Mouse (Mus musculus): Measurements from ENCODE around the gene Clps. TPM values are rescaled to one million over a fixed set of nuclear protein-coding genes. Genes with fewer than 3 reads are reported as not detected.

The Clps gene
- 0.83 TPM for polyA plus RNA-seq (2014; fragmentation: Illumina TruSeq; extraction: RNeasy Lipid Tissue Mini Kit (QIAGEN cat#74804); ENCODE audit: low read depth, low replicate concordance)

GRCm38 (mm10) chr17:28560598-28560997 is at the start of gene Clps:
TSS of gene Clps (minus strand) at chr17:28560766.

GRCm38 (mm10) chr17:28575244-28576125 is 14.9 kb upstream of the Clps start, which contains the start of gene Lhfpl5:
TSS of gene Lhfpl5 (plus strand) at chr17:28575641.

GRCm38 (mm10) chr17:28549111-28549510 is 11.5 kb downstream of the Clps start, which contains the start of gene Clpsl2:
TSS of gene Clpsl2 (plus strand) at chr17:28549411.

GRCm38 (mm10) chr17:28530506-28530905 is 30.1 kb downstream of the Clps start, which contains the start of gene Armc12:
TSS of gene Armc12 (plus strand) at chr17:28530806.

GRCm38 (mm10) chr17:28517441-28517955 is 43.1 kb downstream of the Clps start, which contains the start of gene Fkbp5:
TSS of gene Fkbp5 (minus strand) at chr17:28517527.

Other genes starting within 250 kb of the Clps start
- gene Fance, start 247.2 kb downstream of the Clps start, polyA plus RNA-seq (2014; fragmentation: Illumina TruSeq; extraction: RNeasy Lipid Tissue Mini Kit (QIAGEN cat#74804); ENCODE audit: low read depth, low replicate concordance), result 22.9 TPM
- 938 TPM for gene Rpl10a, start 232.3 kb downstream of the Clps start, polyA plus RNA-seq (2014; fragmentation: Illumina TruSeq; extraction: RNeasy Lipid Tissue Mini Kit (QIAGEN cat#74804); ENCODE audit: low read depth, low replicate concordance)
- gene Tead3, start 209.9 kb downstream of the Clps start, polyA plus RNA-seq (2014; fragmentation: Illumina TruSeq; extraction: RNeasy Lipid Tissue Mini Kit (QIAGEN cat#74804); ENCODE audit: low read depth, low replicate concordance), result 20.9 TPM
- gene Tulp1, start 195.5 kb downstream of the Clps start, polyA plus RNA-seq (2014; fragmentation: Illumina TruSeq; extraction: RNeasy Lipid Tissue Mini Kit (QIAGEN cat#74804); ENCODE audit: low read depth, low replicate concordance), result 0.57 TPM
- gene Fkbp5, start 43.2 kb downstream of the Clps start, polyA plus RNA-seq (2014; fragmentation: Illumina TruSeq; extraction: RNeasy Lipid Tissue Mini Kit (QIAGEN cat#74804); ENCODE audit: low read depth, low replicate concordance), result 208 TPM
- 4.0 TPM for gene Armc12, start 30.0 kb downstream of the Clps start, polyA plus RNA-seq (2014; fragmentation: Illumina TruSeq; extraction: RNeasy Lipid Tissue Mini Kit (QIAGEN cat#74804); ENCODE audit: low read depth, low replicate concordance)
- 1,129 TPM for gene Clpsl2, start 11.4 kb downstream of the Clps start, polyA plus RNA-seq (2014; fragmentation: Illumina TruSeq; extraction: RNeasy Lipid Tissue Mini Kit (QIAGEN cat#74804); ENCODE audit: low read depth, low replicate concordance)
- gene Lhfpl5, start 14.9 kb upstream of the Clps start, polyA plus RNA-seq (2014; fragmentation: Illumina TruSeq; extraction: RNeasy Lipid Tissue Mini Kit (QIAGEN cat#74804); ENCODE audit: low read depth, low replicate concordance), result not detected
- gene Srpk1, start 61.9 kb upstream of the Clps start, polyA plus RNA-seq (2014; fragmentation: Illumina TruSeq; extraction: RNeasy Lipid Tissue Mini Kit (QIAGEN cat#74804); ENCODE audit: low read depth, low replicate concordance), result 36.6 TPM
- gene Slc26a8, start 129.5 kb upstream of the Clps start, polyA plus RNA-seq (2014; fragmentation: Illumina TruSeq; extraction: RNeasy Lipid Tissue Mini Kit (QIAGEN cat#74804); ENCODE audit: low read depth, low replicate concordance), result 4.6 TPM
- gene Mapk14, start 130.6 kb upstream of the Clps start, polyA plus RNA-seq (2014; fragmentation: Illumina TruSeq; extraction: RNeasy Lipid Tissue Mini Kit (QIAGEN cat#74804); ENCODE audit: low read depth, low replicate concordance), result 63.7 TPM
- gene AC170998.1, start 165.3 kb upstream of the Clps start, polyA plus RNA-seq (2014; fragmentation: Illumina TruSeq; extraction: RNeasy Lipid Tissue Mini Kit (QIAGEN cat#74804); ENCODE audit: low read depth, low replicate concordance), result not detected
- 31.0 TPM for gene Mapk13, start 208.5 kb upstream of the Clps start, polyA plus RNA-seq (2014; fragmentation: Illumina TruSeq; extraction: RNeasy Lipid Tissue Mini Kit (QIAGEN cat#74804); ENCODE audit: low read depth, low replicate concordance)
- 33.7 TPM for gene Brpf3, start 240.3 kb upstream of the Clps start, polyA plus RNA-seq (2014; fragmentation: Illumina TruSeq; extraction: RNeasy Lipid Tissue Mini Kit (QIAGEN cat#74804); ENCODE audit: low read depth, low replicate concordance)